Mouse (Mus musculus): ENCODE measurements around the gene Impg1.

The Impg1 gene

DNA sequence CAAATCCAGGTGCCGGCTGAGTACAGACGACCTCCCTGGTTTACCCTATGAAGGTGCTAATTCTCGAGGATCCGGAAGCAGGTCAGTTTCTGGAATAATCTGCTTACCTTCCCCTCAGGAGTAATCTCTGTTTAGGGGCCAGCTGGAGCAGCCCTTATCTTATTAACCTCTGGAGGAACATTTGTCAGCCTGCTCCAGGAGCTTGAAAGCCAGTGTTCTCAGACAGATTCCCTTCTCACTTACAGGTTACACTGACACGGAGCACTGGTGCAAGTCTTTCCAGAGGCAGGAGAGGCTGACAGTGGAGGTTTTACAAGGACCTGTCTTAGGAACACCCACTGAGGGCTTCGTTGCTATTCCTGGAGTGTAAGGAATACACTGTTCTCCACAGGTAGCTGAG lies at the start of gene Impg1:
Impg1 (minus strand) TSS at position 101 of the 400 bp plus-strand sequence.
- DNase-seq (ENCODE audit: low read depth, low spot score): no peak

DNA sequence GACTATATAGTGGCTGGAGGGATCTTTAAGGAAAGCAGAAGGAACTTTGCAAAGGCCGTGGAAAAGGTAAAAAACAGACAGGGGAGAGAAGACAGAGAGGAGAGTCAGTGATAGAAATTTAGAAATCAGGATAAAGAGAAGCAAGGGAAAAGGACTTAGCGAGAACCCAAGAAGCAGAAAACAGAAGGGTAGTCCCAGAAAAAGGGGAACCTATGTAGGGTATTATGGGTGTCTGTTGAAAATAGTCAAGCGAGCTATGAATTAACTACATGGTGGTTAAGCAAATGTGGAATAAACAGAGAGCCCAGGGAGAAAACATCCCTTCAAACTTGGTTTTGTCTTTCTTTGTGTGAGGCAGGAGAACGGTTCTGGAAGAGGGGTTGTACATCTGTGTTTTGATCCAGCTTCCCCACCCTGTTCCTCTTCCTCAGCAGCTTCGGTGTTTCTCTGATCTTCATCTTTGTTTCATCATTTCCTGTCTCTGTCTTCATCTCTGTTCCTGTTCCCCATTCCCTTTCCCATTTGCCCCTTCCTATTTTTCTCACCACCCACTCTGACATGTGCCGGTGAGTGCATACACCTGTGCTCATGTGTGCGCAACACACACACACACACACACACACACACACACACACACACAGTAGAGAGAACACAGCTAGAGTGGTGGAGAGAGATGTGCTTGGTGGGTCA lies 44.3 kb upstream of the Impg1 start:
- no peak for DNase-seq (ENCODE audit: low read depth, low spot score)

GRCm38 (mm10) chr9:80504496-80505012 lies 39.3 kb upstream of the Impg1 start:
- DNase-seq (ENCODE audit: low read depth, low spot score): no peak

DNA sequence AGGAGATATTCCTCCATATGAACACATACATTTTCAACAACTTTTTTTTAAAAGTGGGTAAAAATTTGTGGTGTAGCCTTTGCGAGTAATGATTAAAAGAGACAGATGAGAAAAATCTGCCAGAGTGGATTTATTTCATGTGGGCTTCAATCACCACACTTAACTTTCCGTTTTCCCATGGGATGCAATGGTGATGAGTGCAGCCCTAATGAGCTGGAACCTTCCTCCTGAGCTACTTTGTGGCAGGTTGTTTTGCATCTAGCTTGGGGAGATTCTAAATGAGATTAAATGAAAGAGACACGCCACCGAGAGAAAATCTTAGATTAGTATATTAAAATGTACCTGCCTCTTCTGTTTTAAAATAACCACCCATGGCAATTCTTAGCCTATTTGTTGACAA lies 26.3 kb upstream of the Impg1 start:
- no peak for DNase-seq (ENCODE audit: low read depth, low spot score)

DNA sequence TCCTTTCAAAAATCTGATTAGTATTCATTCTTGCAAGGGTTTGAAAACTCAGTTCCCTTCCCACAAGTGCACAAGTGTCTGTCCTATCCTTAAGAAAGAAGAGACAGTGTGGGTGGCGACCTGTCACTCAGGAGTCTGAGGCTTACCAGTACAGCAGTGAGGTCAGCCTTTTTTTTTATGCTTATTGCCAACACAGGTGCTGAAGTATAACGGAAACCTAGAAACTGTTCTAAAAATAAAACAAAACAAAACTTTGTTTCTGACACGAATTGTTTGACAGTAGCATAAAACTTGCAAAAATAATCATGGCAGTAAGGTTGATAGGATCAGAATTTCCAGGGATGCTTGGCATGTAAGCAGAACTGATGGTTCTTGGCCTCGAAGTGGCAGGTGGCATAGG lies 4.9 kb downstream of the Impg1 start:
- no peak for DNase-seq (ENCODE audit: low read depth, low spot score)

DNA sequence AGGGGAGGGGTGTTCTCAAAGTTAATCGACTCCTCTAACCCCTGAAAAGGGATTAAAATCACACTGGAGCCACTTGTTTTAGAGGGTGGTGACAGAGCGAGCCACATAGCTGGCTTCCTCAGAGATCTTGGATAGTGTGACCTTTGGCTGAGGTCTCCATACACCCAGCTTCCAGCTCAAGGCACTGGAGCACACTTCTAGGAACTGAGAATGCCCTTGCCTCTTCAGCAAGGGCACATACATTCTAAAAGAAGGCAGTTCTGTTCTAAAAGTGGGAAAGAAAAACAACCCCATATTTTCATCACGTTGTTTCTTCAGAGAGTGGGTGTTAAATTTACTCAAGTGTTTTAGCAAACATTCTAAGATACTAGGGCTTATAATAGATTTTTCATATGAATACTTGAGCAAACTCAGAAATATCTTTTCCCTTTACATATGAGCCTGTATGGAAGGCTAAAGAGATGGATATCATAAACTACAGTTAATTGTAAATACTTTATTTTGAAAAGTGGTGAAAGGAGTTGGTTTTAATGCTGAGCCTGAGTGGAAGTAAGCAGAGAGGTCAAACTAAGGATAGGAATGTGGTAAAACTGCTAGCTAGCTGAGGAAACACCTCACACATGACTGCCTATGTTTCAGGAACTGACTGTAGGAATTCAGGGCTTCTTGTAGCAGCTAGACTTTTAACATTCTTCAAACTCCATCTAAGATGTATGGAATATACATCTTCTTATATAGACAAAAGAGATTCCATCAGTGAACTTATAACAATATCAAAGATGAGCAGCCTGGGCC lies 14.6 kb downstream of the Impg1 start:
- no peak for DNase-seq (ENCODE audit: low read depth, low spot score)

- DNase-seq (ENCODE audit: low read depth, low spot score): no peak
Measured at GRCm38 (mm10) chr9:80441096-80441710, 24.1 kb downstream of the Impg1 start.

DNA sequence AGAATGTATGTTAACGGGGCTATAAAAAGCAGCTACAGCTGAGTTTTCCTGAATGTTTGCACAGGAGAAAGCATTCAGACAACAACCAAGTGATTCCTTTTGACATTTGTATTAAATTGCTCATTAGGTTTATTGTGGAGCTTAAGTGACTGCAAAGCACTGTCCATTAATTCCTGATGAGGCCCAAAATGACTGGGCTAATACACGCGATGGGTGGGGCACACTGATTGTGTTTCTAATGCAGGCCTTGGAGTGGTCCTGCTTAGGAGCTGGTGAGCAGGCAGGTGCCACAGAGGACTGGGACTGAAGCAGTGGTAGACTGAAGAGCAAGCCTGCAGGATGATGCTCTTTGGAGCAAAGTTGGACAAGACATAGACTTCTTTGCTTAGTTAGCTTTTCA lies 73.9 kb downstream of the Impg1 start:
- no peak for DNase-seq (ENCODE audit: low read depth, low spot score)

- DNase-seq (ENCODE audit: low read depth, low spot score): no peak
Measured at GRCm38 (mm10) chr9:80391002-80391401, 74.3 kb downstream of the Impg1 start.

DNA sequence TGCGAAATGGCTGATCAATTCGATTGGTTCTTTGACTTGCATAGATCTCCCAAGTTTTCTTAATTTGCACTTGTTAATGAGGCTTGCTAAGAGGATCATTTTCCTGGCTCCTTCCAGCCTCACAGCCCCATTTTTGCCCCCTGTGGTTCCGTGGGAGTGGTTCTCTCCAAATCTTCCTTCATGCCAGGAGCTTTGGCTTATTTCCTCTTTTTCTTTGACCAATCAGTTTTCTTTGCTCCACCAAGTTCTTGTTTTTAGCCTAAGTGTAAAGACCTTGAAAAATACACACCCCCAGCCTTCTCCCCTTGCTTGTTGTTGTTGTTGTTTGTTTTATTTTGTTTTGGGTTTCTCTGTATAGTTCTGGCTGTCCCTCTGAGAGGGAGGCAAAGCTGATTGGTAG lies 77.4 kb downstream of the Impg1 start:
- DNase-seq (ENCODE audit: low read depth, low spot score): no peak

DNA sequence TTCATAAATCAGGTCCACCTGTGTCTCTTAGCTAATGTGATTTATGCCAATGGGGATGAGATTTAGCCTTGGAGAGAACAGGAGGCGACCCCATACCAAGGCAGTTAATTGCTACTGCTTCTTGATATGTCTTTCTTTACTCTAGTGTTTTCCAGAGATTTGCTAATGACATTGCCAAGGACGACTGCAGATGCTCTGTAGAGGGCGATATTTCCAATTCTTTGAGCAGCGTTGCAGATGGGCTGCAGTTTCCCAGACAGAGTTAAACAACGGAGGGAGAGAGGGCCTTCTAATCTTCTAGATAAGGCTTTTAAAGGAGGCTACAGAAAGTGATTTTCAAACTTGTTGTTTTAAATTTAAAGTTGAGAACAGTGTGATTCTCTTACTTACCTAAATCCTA lies 78.8 kb downstream of the Impg1 start:
- no peak for DNase-seq (ENCODE audit: low read depth, low spot score)

GRCm38 (mm10) chr9:80386000-80386399 lies 79.3 kb downstream of the Impg1 start:
- DNase-seq (ENCODE audit: low read depth, low spot score): no peak

- no peak for DNase-seq (ENCODE audit: low read depth, low spot score)
Measured at GRCm38 (mm10) chr9:80382711-80383110, 82.6 kb downstream of the Impg1 start.

DNA sequence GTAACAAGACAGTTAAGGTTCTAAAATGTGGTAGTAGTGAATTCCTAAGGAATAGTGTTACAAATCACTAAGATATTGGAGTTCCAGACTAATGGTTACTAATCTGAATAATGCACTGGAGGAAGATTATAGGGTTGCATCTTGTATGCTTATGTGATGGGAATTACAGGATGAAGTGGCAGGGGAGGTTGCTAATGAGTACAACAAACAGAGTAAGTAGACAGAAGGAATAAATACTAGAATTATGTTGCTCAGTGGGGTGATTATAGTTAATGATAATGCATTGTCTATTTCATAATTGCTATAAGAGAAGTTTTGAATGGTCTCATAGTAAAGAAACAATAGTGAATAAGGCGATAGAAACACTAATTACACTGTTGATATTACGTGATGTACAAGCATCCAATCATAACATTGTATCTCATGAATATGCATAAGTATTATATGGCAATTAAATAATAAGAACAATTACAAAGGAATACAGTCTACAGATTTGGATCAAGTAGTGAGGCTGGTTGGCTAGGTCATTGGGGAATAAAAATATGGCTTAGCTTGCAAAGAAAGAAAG lies 85.1 kb downstream of the Impg1 start:
- no peak for DNase-seq (ENCODE audit: low read depth, low spot score)

- no peak for DNase-seq (ENCODE audit: low read depth, low spot score)
Measured at GRCm38 (mm10) chr9:80374100-80374499, 91.2 kb downstream of the Impg1 start.

DNA sequence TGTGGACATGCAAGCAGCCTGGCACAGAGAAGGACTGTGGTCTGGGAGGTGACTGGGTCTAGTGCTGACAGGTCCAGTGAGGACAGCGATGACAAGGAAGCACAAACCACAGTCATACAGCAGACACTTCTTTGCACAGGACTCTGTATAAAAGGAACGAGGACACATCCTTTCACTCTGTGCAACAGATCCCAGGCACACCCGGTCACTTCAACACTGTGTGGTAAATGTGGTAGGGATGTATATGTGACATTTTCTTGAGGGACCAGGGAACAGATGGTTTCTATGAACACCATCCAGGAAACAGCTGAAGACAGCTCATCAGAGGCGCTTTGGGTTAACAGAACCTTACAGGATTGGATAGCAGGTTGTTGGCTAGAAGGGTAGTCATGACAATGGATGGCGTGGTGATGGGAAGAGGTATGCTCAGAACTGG lies 92.0 kb downstream of the Impg1 start:
- DNase-seq (ENCODE audit: low read depth, low spot score): no peak

- no peak for DNase-seq (ENCODE audit: low read depth, low spot score)
Measured at GRCm38 (mm10) chr9:80368636-80369035, 96.6 kb downstream of the Impg1 start.

DNA sequence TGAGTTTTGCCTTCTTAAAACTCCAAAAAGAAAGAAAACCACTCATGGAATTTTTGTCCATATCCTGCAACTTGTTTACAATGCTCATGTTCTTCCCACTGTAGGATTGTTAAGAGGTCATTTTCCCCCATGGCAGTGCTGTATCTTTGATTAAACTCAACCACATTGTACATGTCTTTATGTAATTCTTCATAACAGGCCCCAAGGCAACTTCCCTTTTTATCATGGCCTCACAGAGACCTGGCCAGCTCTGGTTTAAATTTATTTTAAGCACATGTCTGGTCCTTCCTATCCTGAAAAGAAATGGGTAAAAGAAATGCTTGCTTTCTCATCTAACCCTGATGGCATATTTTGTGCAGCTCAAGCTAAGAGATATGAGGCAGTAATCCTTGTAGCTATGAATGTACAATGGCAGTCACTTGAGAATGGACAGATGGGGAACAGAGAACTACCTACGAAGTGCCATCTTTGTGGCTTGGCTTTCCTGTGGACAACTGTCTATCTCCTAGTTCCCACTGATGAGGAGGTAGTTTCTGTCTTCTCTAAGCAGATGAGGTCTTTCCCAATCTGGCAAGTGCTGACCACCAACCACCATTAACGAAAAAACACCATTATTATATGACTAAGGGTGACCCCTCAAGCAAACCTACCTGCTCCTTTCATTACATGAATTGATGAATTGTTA lies 97.6 kb downstream of the Impg1 start:
- no peak for DNase-seq (ENCODE audit: low read depth, low spot score)

GRCm38 (mm10) chr9:80360063-80360462 lies 105.2 kb downstream of the Impg1 start:
- DNase-seq (ENCODE audit: low read depth, low spot score): no peak

- DNase-seq (ENCODE audit: low read depth, low spot score): no peak
Measured at GRCm38 (mm10) chr9:80351678-80352331, 113.5 kb downstream of the Impg1 start.

DNA sequence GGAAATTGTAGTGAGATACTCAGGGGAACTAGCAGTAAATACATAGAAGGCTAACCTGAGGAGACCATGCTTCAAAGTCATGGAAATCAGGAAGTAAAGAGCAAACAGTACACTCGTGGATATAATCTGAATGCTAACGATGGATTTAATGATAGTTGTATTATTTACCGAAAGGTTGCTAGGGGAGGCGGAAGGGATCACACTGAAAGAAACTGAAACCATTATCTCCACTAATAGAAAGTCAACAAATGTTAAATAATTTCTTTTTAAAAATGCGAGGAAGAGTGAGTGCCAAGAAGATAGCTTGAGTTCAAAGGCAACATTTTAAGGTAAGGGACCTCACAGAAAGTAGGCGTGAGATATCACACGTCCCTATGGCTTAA lies 114.0 kb downstream of the Impg1 start:
- no peak for DNase-seq (ENCODE audit: low read depth, low spot score)
